Mouse (Mus musculus) erythroblast, embryonic 14.5 days (primary cell): ENCODE measurements around the gene Abcb8. TPM values are rescaled to one million over a fixed set of nuclear protein-coding genes. Genes with fewer than 3 reads are reported as not detected.

Source experiments
- H3K27me3 ChIP-seq: 2 replicates; pipeline ENCODE4 v1.6.1; 2012; ENCODE audit warnings: inconsistent platforms; ENCODE audit not compliant: control insufficient read depth
- H3K36me3 ChIP-seq: 2 replicates; pipeline ENCODE4 v1.6.1; 2012; ENCODE audit warnings: mild to moderate bottlenecking, inconsistent platforms; ENCODE audit not compliant: control insufficient read depth
- H3K4me1 ChIP-seq: 2 replicates; pipeline ENCODE4 v1.6.1; 2012; ENCODE audit warnings: inconsistent platforms; ENCODE audit not compliant: control insufficient read depth
- H3K4me3 ChIP-seq: replicated peaks from 2 replicates; pipeline ENCODE3; 2012; ENCODE audit warnings: moderate library complexity, mild to moderate bottlenecking, inconsistent platforms
- H3K9me3 ChIP-seq: 2 replicates; pipeline ENCODE4 v1.6.1; 2012; ENCODE audit warnings: low read length, inconsistent platforms, mixed read lengths; ENCODE audit not compliant: control insufficient read depth
- GATA1 ChIP-seq: IDR thresholded peaks from 2 replicates; pipeline ENCODE4 v1.6.1; 2012; ENCODE audit warnings: low read length, inconsistent platforms, mixed read lengths
- TAL1 ChIP-seq: IDR thresholded peaks from 3 replicates; pipeline ENCODE4 v1.6.1; 2012; ENCODE audit warnings: low read length, inconsistent platforms, mixed read lengths
- polyA plus RNA-seq: library from polyadenylated mRNA; stranded (reverse); fragments of >175 nt; gene quantifications from 2 replicates; pipeline ENCODE4 v1.2.3, GENCODE M21; 2012

The Abcb8 gene
- polyA plus RNA-seq, 1 experiment = 1.7 TPM

DNA sequence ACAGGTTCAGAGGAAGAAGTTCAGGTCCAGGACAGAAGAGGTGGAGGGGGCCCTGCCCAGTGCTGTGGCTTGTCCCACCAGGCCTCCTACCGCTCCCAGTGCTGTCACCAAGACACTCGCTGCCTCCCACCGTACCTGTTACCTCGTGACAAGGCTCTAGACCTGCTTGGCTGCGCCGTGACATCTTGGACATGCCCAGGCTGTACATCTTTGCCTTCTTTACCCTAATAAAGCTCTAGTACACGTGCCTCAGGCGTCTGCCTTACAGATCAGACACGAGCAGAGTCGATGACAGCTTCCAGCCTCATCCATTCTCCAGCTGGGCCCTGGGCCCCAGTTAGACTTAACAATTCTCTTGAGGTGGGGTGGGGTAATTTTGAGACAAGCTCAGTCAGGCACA is 24.1 kb downstream of the Abcb8 start:
- Histone ChIP-seq H3K36me3 (peaks cover 12% of the 10 kb centered on the region), H3K4me3 (no peak overlapping the region), H3K4me1 (peaks cover 6% of the 10 kb centered on the region), H3K9me3 (no peaks in the 10 kb centered on the region), H3K27me3 (peaks cover 16% of the 10 kb centered on the region)
- no peak for TF ChIP-seq TAL1
- TF ChIP-seq GATA1 = no peak

DNA sequence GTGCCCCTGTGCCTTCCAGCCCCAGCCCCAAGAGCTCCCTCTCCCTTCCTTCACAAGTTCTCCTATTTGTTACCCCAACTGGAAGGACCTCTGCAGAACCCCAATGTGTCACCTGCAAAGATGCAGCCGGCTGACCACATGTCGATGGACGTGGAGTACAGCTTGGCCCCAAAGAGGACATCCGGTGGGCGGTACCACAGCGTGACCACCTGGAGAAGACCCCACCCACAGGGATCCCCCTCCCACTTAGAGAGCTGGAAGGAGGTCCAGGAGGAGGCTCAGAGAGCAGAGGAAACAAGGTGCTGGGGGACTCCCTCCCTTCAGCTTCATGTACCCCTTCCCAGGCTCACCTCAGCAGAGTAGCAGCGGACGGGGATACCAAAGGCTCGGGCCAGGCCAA is 26.9 kb downstream of the Abcb8 start:
- H3K4me1 ChIP-seq = peaks cover 30% of the 10 kb centered on the region
- H3K36me3 ChIP-seq = peaks cover 12% of the 10 kb centered on the region
- H3K9me3 ChIP-seq = no peaks in the 10 kb centered on the region
- no peak overlapping the region for H3K4me3 ChIP-seq
- no peak for TF ChIP-seq TAL1
- TF ChIP-seq GATA1 = no peak
- peaks cover 3% of the 10 kb centered on the region; the same call in 1 of the 2 replicates for H3K27me3 ChIP-seq

DNA sequence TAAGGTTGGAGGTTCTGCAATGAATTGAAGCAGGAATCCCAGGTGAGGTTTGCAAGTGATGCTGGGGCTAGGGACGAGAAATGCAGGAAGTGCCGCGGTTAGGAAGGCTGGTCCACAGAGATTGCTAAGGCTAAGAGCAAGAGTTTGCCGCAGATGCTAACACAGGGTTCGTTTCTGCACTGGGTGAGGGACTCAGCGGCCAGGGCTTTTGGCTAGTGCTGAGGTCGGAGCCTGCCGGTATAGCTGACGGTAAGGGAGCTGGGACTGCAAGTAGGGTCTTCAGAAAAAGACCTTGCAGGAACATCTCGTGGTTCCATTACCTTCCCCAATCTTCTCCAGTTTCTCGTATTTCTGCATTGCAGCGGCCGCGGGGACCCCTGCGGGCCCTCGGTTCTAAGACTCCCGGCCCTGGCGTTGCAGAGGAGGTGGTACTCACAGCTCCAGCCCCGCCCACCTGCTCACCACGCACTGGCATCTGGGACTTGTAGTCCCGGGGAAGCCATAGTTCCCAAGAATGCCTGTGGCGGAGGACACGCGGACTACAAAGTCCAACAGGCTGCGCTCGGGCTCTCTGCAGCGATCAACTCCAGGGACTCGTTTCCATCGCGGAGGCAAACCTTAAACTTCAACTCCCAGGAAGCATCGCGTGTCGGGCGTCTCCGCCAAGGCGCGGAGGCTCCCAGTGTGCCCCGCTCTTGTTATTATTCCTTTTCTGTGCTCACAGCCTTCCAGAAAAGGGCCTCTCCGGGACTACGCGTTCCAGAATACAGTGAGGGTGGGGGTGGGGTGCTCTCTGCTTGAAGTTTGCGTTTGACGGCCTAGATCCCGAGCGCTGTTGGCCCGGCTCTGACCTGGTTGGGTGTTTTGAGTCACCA is 29.9 kb downstream of the Abcb8 start, which contains the start of the genes Cdk5 and Slc4a2:
TSS of gene Cdk5 (minus strand) at position 402 of the 875 bp plus-strand sequence.
TSS of gene Slc4a2 (plus strand) at position 709 of the 875 bp plus-strand sequence.
- Histone ChIP-seq H3K9me3 (no peaks in the 10 kb centered on the region), H3K4me3 (peak within 1 kb of the TSS; percentile 83), H3K27me3 (peaks cover 25% of the 10 kb centered on the region), H3K4me1 (peaks cover 55% of the 10 kb centered on the region), H3K36me3 (peaks cover 12% of the 10 kb centered on the region)
- no peak for TF ChIP-seq TAL1
- no peak for TF ChIP-seq GATA1

DNA sequence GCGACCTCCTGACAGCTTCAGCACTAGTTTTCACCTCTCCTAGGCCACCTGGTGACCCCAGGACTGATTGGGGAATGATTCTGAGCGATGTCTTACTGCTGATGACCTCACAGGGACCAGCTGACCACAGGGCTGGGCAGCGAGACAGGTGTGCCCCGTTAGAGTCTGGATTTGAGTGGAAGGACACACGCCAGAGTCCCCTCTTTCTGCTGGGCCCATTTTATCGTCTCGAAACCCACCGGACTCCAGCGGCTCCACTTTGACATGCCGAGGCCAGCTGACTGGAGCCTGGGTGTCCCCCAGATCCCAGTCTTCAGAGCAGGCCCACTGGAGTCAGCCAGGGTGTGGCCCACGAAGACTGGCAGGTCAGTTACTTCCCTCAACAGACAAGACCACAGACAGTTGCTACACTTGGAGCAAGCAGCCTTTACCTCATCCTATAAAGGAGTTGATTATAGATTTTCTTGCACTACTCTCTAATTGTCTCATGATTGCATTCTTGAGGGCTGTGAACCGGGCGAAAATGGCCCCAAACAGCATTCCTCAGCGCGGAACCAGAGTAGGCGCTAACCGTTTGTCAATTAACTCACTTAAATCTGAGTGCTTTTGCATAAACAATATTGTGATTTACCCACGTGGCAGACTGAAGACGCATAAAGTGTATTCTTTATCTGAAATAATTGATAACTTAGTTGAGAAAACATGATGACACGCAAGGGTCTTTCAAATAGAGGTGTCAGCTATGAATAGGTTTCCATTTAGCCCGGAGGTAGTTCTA is 30.7 kb downstream of the Abcb8 start:
- peak overlapping the region; percentile 83 for H3K4me3 ChIP-seq
- peaks cover 56% of the 10 kb centered on the region for H3K4me1 ChIP-seq
- peaks cover 11% of the 10 kb centered on the region for H3K36me3 ChIP-seq
- H3K9me3 ChIP-seq = no peaks in the 10 kb centered on the region
- TF ChIP-seq TAL1 = no peak
- TF ChIP-seq GATA1 = no peak
- H3K27me3 ChIP-seq = peaks cover 26% of the 10 kb centered on the region

DNA sequence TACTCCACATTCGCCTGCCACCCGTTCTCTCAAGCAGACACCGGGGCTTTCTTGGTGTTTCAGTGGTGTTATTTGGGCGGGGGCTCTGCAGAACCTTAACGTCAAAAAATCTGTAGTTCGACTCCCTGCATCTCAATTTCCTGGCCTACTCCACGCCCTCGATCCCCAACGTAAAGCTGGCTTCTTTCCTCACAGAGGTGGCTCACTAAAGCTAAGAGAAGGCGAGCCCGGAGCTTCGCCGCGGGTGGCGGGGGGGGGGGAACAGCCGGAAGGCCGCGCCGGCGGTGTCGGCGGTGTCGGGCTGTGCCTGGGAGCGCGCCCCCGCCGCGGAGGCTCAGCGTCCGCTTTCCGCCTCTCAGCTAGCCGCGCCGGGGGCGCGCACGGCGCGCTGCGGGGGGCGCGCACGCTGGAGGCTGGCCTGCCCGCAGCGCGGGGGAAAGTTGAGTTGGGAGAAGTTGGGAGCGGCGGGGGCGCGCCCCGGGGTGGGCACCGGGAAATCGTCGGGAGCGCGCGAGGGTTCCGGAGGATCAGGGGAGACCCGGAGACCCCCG is 31.5 kb downstream of the Abcb8 start:
- Histone ChIP-seq H3K27me3 (peaks cover 26% of the 10 kb centered on the region), H3K4me1 (peaks cover 56% of the 10 kb centered on the region), H3K9me3 (no peaks in the 10 kb centered on the region), H3K36me3 (peaks cover 11% of the 10 kb centered on the region), H3K4me3 (peak overlapping the region; percentile 83)
- TF ChIP-seq GATA1 (no peak), TAL1 (no peak)

DNA sequence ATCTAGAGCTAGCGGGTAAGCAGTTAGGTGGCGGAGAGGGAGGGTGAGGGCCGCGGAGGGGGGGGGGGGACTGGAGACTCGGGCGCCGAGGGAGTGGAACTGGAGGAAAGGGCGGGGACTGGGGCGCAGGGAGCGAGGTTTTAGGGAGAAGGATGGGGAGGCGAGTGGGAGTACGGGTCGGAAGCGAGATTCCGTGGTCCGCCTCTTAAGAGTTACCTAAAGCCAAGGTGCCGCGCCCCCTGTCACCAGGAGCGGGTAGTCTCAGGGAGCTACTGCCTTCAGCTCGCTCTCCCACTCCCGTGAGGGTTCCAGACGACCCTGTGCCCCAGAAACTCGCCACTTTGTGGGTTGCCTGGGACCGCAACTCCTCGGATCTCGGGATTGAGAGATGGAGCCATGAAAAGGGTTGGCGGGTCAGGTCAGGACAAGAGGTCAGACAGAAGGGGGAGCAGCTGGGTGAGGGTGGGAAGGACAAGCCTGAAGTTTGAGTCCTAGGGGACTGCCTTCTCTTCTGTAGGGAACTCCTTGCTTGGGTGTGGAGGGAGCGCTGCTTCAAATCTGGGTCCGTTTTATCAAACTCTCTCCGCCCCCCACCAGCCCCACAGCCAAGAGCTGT is 32.1 kb downstream of the Abcb8 start:
- Histone ChIP-seq H3K9me3 (no peaks in the 10 kb centered on the region), H3K4me1 (peaks cover 56% of the 10 kb centered on the region), H3K4me3 (peak overlapping the region; percentile 83), H3K36me3 (peaks cover 12% of the 10 kb centered on the region), H3K27me3 (peaks cover 26% of the 10 kb centered on the region)
- TF ChIP-seq GATA1 = no peak
- TF ChIP-seq TAL1 = no peak

DNA sequence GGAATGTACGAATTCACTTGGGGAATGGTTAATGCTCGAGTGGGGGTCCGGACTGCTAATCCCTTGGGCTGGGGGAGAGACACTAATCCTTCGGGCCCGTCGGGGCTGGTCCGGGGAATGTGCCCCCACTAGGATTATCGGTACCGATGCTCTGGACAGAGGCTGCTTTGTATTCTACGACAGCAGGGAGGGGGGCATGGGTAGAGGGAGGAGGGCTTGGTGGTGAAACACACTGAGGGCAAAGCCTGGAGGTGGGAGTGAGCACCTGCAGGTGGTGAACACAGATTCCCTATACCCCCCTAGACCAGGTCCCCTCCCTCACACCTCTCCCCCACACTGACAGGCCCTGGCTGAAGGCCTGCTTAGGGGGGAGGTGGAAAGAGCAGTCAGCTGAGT is 32.6 kb downstream of the Abcb8 start:
- peaks cover 26% of the 10 kb centered on the region for H3K27me3 ChIP-seq
- peaks cover 17% of the 10 kb centered on the region for H3K36me3 ChIP-seq
- TF ChIP-seq TAL1 = no peak
- no peak for TF ChIP-seq GATA1
- H3K9me3 ChIP-seq = no peaks in the 10 kb centered on the region
- peaks cover 56% of the 10 kb centered on the region for H3K4me1 ChIP-seq
- peak overlapping the region; percentile 83 for H3K4me3 ChIP-seq

DNA sequence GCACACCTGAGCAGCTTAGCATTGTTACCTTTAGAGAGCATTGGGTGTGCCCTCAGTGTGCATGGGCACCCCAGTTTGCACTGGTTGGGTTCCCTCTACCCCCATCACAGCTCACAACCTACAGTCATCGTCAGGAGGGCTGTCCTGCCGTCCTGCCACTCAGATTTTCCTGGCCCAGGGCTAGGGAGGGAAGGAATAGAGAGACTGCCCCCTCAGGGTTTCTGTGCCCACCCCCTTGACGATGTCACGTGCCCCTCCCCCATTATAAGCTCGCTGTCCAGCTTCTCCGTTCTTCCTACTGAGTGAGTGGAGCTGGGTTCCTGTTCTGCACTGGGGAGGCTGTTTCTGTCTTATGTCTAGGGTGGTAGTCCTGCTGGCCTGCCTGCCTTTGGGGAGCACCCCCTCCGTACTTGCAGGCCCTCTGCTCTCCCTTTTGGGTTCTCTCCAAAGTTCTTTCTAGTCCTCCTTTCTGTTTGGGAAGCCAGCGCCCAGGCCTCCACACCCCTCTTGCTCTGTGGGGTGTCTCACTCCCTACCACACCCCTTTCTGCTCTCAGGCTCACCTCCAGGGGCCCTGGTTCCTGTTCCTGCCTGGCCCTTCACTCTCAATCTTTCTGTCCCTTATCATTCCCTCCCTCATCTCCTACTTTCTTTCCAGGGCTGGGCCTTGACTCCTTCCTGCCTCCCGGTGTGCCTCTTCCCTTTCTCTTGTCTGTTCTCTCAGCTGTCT is 33.3 kb downstream of the Abcb8 start:
- peaks cover 56% of the 10 kb centered on the region for H3K4me1 ChIP-seq
- peaks cover 26% of the 10 kb centered on the region for H3K27me3 ChIP-seq
- H3K4me3 ChIP-seq = peak overlapping the region; percentile 83
- H3K9me3 ChIP-seq = no peaks in the 10 kb centered on the region
- no peak for TF ChIP-seq GATA1
- TF ChIP-seq TAL1 = no peak
- H3K36me3 ChIP-seq = peaks cover 24% of the 10 kb centered on the region
